Mouse (Mus musculus): ENCODE measurements around the gene Atp11a. TPM values are rescaled to one million over a fixed set of nuclear protein-coding genes. Genes with fewer than 3 reads are reported as not detected.

Gene Atp11a
- polyA plus RNA-seq, 1 experiment from 2014 or later = 17.0 TPM

Other genes starting within 250 kb of the Atp11a start
- 0.87 and 1.1 TPM in 2 replicates for gene Spaca7, start 184.0 kb upstream of the Atp11a start, polyA plus RNA-seq (2015; fragmentation: Nextera tagmentation; extraction: Ambion mirVana)
- gene Tubgcp3, start 84.8 kb upstream of the Atp11a start, polyA plus RNA-seq (2015; fragmentation: Nextera tagmentation; extraction: Ambion mirVana) = 44.6 and 48.0 TPM in 2 replicates
- gene Mcf2l, start 116.8 kb downstream of the Atp11a start, polyA plus RNA-seq (2015; fragmentation: Nextera tagmentation; extraction: Ambion mirVana) = 18.9 and 22.7 TPM in 2 replicates